Mouse (Mus musculus) intestine, postnatal 0 days (tissue): ENCODE data around the gene Akr1c18. TPM values are rescaled to one million over a fixed set of nuclear protein-coding genes. Genes with fewer than 3 reads are reported as not detected.
"Not testable (repeated sequence)": the region's sequence is repeated elsewhere in the genome, so short reads cannot be mapped to it uniquely, and the experiment has no call there.

Experiments used
- ATAC-seq: fragments of 200-750 bp; cut with Nextera tagmentation; 2 replicates; pipeline ENCODE4 v1.8.0; 2017; ENCODE audit warnings: mild to moderate bottlenecking, moderate TSS enrichment, moderate library complexity
- H3K27ac ChIP-seq: fragments of 300-500 bp; sonication (generic); 2 replicates; pipeline ENCODE4 v1.5.1; 2014; ENCODE audit warnings: mild to moderate bottlenecking, low read depth, low read length, moderate library complexity
- H3K27me3 ChIP-seq: fragments of 300-500 bp; sonication (generic); replicated peaks from 2 replicates; pipeline ENCODE4 v1.6.1; 2014; ENCODE audit warnings: low read length, mixed read lengths; ENCODE audit not compliant: control insufficient read depth, insufficient read depth
- H3K36me3 ChIP-seq: fragments of 300-500 bp; sonication (generic); 2 replicates; pipeline ENCODE4 v1.6.1; 2014; ENCODE audit warnings: mild to moderate bottlenecking, moderate library complexity; ENCODE audit not compliant: control insufficient read depth, insufficient read depth
- H3K4me1 ChIP-seq: fragments of 300-500 bp; sonication (generic); replicated peaks from 2 replicates; pipeline ENCODE4 v1.6.1; 2014; ENCODE audit warnings: antibody characterized with exemption, low read length, mixed read lengths; ENCODE audit not compliant: control insufficient read depth, insufficient read depth
- H3K4me2 ChIP-seq: fragments of 300-500 bp; sonication (generic); replicated peaks from 2 replicates; pipeline ENCODE4 v1.6.1; 2014; ENCODE audit warnings: low read depth, mild to moderate bottlenecking, moderate library complexity
- H3K4me3 ChIP-seq: fragments of 300-500 bp; sonication (generic); 2 replicates; pipeline ENCODE4 v1.5.1; 2014; ENCODE audit warnings: low read depth, low read length
- H3K9ac ChIP-seq: fragments of 300-500 bp; sonication (generic); 2 replicates; pipeline ENCODE4 v1.6.1; 2014; ENCODE audit warnings: mild to moderate bottlenecking, low read depth, low read length
- H3K9me3 ChIP-seq: fragments of 300-500 bp; sonication (generic); 2 replicates; pipeline ENCODE4 v1.6.1; 2016; ENCODE audit warnings: mixed run types; ENCODE audit not compliant: control insufficient read depth
- CTCF ChIP-seq: sonication (generic); IDR thresholded peaks from 2 replicates; pipeline ENCODE4 v1.5.1; 2016; ENCODE audit warnings: low read depth, mild to moderate bottlenecking, control low read depth, antibody characterized with exemption, moderate library complexity
- WGBS: fragments of 180-500 bp; shearing (Covaris S2); extraction: QIAGEN DNeasy Blood & Tissue Kit; methylation state at CpG from one replicate; pipeline ENCODE4 v1.1.7; 2014; 5-methylcytosine and 5-hydroxymethylcytosine counted together
- polyA plus RNA-seq: library from polyadenylated mRNA; unstranded; fragments of >200 nt; fragmentation: Nextera tagmentation; extraction: Ambion mirVana; gene quantifications from 2 replicates; pipeline ENCODE4 v1.2.1, GENCODE M21; 2015

Gene Akr1c18
- polyA plus RNA-seq: 0.18 and 0.38 TPM in 2 replicates

GRCm38 (mm10) chr13:4150518-4150917, at the start of gene Akr1c18:
TSS of gene Akr1c18 (minus strand) at chr13:4150654.
- H3K9me3 ChIP-seq: no peaks in the 10 kb centered on the region
- 46% methylated on average over 5 of the region's 5 CpGs for whole genome bisulfite sequencing

DNA sequence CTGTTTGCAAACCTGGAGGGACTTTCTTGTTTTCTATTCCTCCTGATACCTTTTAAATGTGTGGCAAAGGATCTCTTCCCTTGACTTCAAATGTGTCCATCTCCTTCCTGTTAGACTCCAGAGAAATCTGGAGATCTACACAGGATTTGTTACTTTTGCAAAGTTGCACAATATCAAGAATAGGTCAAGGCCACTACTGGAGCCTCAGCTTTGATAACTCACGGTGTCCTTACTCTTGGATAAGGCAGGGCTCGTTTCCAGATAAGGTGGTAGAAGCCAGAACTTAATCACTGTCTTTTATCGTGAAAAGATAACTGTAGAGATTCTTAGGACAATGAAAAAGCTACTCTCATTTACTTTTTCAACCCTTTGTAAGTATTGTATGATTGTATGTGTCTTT, 42.1 kb upstream of the Akr1c18 start:
- WGBS: 28% methylated on average over 3 of the region's 3 CpGs
- Histone ChIP-seq H3K4me1 (no peaks in the 10 kb centered on the region), H3K9ac (no peak overlapping the region), H3K27ac (no peak overlapping the region), H3K36me3 (no peaks in the 10 kb centered on the region; the same call in 1 of the 2 replicates), H3K4me3 (peak overlapping the region; percentile 41), H3K4me2 (peak overlapping the region; percentile 66), H3K9me3 (no peaks in the 10 kb centered on the region), H3K27me3 (no peaks in the 10 kb centered on the region)
- ATAC-seq: no peak
- no peak for TF ChIP-seq CTCF

More at GRCm38 (mm10) chr13:4150518-4150917, at the start of gene Akr1c18:
- Histone ChIP-seq H3K4me2 (no peak within 1 kb of the TSS), H3K4me1 (no peaks in the 10 kb centered on the region; the same call in 1 of the 2 replicates), H3K27me3 (no peaks in the 10 kb centered on the region), H3K27ac (no peak within 1 kb of the TSS), H3K36me3 (no peaks in the 10 kb centered on the region), H3K9ac (no peak within 1 kb of the TSS), H3K4me3 (no peak within 1 kb of the TSS)
- no peak for TF ChIP-seq CTCF
- no peak for ATAC-seq

- Histone ChIP-seq H3K9me3 (no peaks in the 10 kb centered on the region), H3K9ac (peak within 1 kb of the TSS; percentile 34; the same call in 1 of the 2 replicates), H3K27me3 (no peaks in the 10 kb centered on the region), H3K4me3 (peak within 1 kb of the TSS; percentile 41), H3K27ac (peak within 1 kb of the TSS; percentile 86), H3K36me3 (no peaks in the 10 kb centered on the region), H3K4me2 (peak within 1 kb of the TSS; percentile 66), H3K4me1 (no peaks in the 10 kb centered on the region)
- WGBS: 28% methylated on average over 3 of the region's 3 CpGs
- TF ChIP-seq CTCF: no peak
- ATAC-seq: peak; percentile 96
These were observed 40.5 kb upstream of the Akr1c18 start, which contains the start of gene Akr1c13 for GRCm38 (mm10) chr13:4190904-4191303. TSS of gene Akr1c13 (plus strand) at chr13:4191150.

GRCm38 (mm10) chr13:4188174-4188573, 37.7 kb upstream of the Akr1c18 start:
- no peak overlapping the region for H3K4me2 ChIP-seq
- H3K36me3 ChIP-seq: no peaks in the 10 kb centered on the region
- WGBS: 84% methylated on average over 2 of the region's 2 CpGs
- H3K4me1 ChIP-seq: no peaks in the 10 kb centered on the region
- no peak overlapping the region for H3K27ac ChIP-seq
- peak; percentile 73 for TF ChIP-seq CTCF
- no peak overlapping the region for H3K4me3 ChIP-seq
- H3K9me3 ChIP-seq: no peaks in the 10 kb centered on the region
- H3K27me3 ChIP-seq: no peaks in the 10 kb centered on the region
- H3K9ac ChIP-seq: no peak overlapping the region
- ATAC-seq: no peak

DNA sequence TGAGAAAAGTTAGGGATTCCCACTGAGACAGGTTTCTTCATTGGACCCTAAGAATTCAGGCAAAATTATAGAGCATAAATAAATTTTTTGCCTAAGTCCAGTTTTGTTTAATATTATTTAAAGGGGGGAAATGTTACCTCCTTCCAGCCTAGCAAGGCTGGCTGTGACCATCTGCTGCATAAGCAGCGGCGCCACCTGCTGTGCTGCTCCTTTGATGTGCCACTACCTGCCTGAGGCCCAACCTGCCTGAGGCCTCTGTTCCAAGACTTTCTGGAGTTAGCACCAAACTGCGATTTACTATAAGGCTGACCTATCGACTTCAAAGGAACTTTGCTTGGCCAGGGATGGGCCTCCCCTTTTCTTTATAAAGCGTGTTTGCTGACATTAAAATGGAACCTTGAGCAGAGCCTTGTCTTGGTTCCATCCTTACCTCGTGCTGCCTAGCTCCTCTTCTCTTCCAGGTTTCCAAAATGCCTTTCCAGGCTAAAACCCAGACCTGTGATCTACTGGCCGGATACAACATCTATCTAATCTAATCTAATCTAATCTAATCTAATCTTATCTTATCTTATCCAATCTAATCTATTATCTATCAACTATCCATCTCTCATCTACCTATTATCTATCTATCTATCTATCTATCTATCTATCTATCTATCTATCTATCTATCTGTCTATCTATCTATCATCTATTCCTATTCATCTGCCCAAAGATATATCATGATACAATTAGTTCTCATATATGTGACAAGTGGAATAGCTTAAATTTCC, 36.4 kb upstream of the Akr1c18 start:
- not testable (repeated sequence) for ATAC-seq, H3K27ac ChIP-seq, H3K9me3 ChIP-seq, H3K4me1 ChIP-seq, H3K9ac ChIP-seq, H3K27me3 ChIP-seq, H3K36me3 ChIP-seq, H3K4me3 ChIP-seq, H3K4me2 ChIP-seq
- 68% methylated on average over 7 of the region's 7 CpGs for WGBS
- peak; percentile 67 for TF ChIP-seq CTCF

DNA sequence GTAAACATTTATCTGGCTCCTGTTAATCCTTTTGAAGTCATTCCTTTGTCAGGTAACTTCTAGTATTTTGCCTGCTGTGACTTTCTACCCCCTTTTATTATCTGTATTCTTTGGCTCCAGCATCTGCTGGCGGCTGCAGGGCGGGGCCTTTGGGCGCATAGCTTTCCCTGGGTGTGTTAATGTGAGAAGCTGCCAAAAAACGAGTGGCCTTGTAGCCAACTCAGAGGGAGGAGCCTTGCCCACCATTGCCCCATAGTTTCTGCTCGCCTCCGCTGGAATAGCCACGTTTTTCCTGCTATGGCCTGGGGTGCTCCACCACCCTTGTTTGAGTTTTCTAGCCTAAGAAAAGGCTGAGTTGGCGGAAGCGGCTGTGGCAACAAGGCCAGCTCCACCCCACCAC, 32.7 kb upstream of the Akr1c18 start:
- no peak for ATAC-seq
- Histone ChIP-seq H3K27ac (no peak overlapping the region), H3K4me3 (no peak overlapping the region), H3K4me1 (no peaks in the 10 kb centered on the region), H3K27me3 (no peaks in the 10 kb centered on the region), H3K9ac (no peak overlapping the region), H3K36me3 (no peaks in the 10 kb centered on the region), H3K9me3 (no peaks in the 10 kb centered on the region), H3K4me2 (no peak overlapping the region)
- TF ChIP-seq CTCF: no peak
- WGBS: 77% methylated on average over 9 of the region's 9 CpGs

DNA sequence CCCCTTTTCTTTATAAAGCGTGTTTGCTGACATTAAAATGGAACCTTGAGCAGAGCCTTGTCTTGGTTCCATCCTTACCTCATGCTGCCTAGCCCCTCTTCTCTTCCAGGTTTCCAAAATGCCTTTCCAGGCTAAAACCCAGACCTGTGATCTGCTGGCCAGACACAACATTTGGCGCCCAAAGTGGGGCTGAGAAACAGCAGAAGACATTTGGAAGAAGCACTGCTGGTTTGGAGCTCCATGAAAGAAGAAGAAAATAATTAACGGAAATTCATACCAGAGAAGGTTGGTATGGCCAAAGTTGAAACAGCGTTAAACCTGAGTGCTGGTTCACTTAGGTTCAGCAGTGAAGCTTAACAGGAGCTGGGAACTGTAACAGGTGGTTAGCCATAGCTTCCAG, 30.9 kb upstream of the Akr1c18 start:
- H3K9me3 ChIP-seq, H3K36me3 ChIP-seq, H3K4me2 ChIP-seq, H3K4me3 ChIP-seq, H3K9ac ChIP-seq, ATAC-seq, H3K4me1 ChIP-seq, H3K27me3 ChIP-seq, H3K27ac ChIP-seq: not testable (repeated sequence)
- WGBS: 93% methylated on average over 4 of the region's 4 CpGs
